ENCODE assay signal across 8 mouse cellular contexts in genomic region chr5:21139505-21139904, GRCm38 (mm10). TPM values are rescaled to one million over a fixed set of nuclear protein-coding genes. Genes with fewer than 3 reads are reported as not detected.
DNase-seq lines count a peak whose midpoint lies in the region; ATAC-seq lines count a peak whose summit lies in the region.

No protein-coding gene starts in this region.

- no peaks in the 10 kb centered on the region for H3K9me3 ChIP-seq in kidney, embryonic 14.5 days (ENCODE audit: control insufficient read depth, low read length)
- H3K9me3 ChIP-seq in lung, embryonic 15.5 days = no peaks in the 10 kb centered on the region

- no peaks in the 10 kb centered on the region for H3K36me3 ChIP-seq in kidney, embryonic 14.5 days (ENCODE audit: control insufficient read depth, insufficient read depth, low read length)
- no peaks in the 10 kb centered on the region for H3K36me3 ChIP-seq in lung, embryonic 15.5 days

- H3K27me3 ChIP-seq in kidney, embryonic 14.5 days (ENCODE audit: control insufficient read depth, insufficient read depth, low read length) = no peaks in the 10 kb centered on the region
- no peaks in the 10 kb centered on the region for H3K27me3 ChIP-seq in lung, embryonic 15.5 days

- no peak for ATAC-seq in kidney, embryonic 14.5 days (ENCODE audit: low FRiP score, low TSS enrichment)
- ATAC-seq in lung, embryonic 15.5 days (ENCODE audit: borderline replicate concordance, extremely low read depth, low FRiP score, low TSS enrichment) = peak; percentile 31; the same call in 1 of the 2 replicates
- no peak for ATAC-seq in granulocyte monocyte progenitor cell, adult 5-6 weeks (replicated peaks; ENCODE audit: poor library complexity, severe bottlenecking)

- DNase-seq in kidney, adult 11 months = peak; percentile 18
- peak; percentile 10 for DNase-seq in cerebellum, adult 8-10 months
- peak; percentile 59 for DNase-seq in gastrocnemius, postnatal 25 days
- peak; percentile 47 to 56 for DNase-seq in kidney, postnatal 25 days
- peak; percentile 56 for DNase-seq in skeletal muscle tissue, adult 2 months (ENCODE audit: low read depth, low spot score)

- no peak overlapping the region for H3K4me2 ChIP-seq in kidney, embryonic 14.5 days (replicated peaks; ENCODE audit: low read depth, low read length)
- no peak overlapping the region for H3K4me2 ChIP-seq in lung, embryonic 15.5 days

- H3K4me1 ChIP-seq in kidney, embryonic 14.5 days (ENCODE audit: control insufficient read depth, insufficient read depth, low read length) = peaks cover 8% of the 10 kb centered on the region; the same call in 1 of the 2 replicates
- peaks cover 17% of the 10 kb centered on the region for H3K4me1 ChIP-seq in lung, embryonic 15.5 days

- WGBS in kidney, embryonic 14.5 days = 75% methylated on average over 9 of the region's 9 CpGs
- 54% methylated on average over 9 of the region's 9 CpGs for WGBS in lung, embryonic 15.5 days

- no peak overlapping the region for H3K4me3 ChIP-seq in kidney, embryonic 14.5 days (ENCODE audit: low read length)
- no peak overlapping the region for H3K4me3 ChIP-seq in lung, embryonic 15.5 days

- H3K27ac ChIP-seq in kidney, embryonic 14.5 days (ENCODE audit: low read depth, low read length) = no peak overlapping the region
- H3K27ac ChIP-seq in lung, embryonic 15.5 days = no peak overlapping the region

- H3K9ac ChIP-seq in kidney, embryonic 14.5 days (ENCODE audit: low read depth, low read length) = no peak overlapping the region
- H3K9ac ChIP-seq in lung, embryonic 15.5 days = no peak overlapping the region

RNA-seq across cellular contexts. Expression of gene Gsap, which starts 46.5 kb away (rescaled TPM):
- 1.2 and 1.5 TPM in 2 replicates for polyA plus RNA-seq in kidney, embryonic 14.5 days (2014; fragmentation: Nextera tagmentation; extraction: Ambion mirVana)
- total RNA-seq in gastrocnemius, postnatal 25 days (2021) = 1 to 10 TPM; 1.4 to 1.6 TPM
- 2.8 and 3.2 TPM in 2 replicates for polyA plus RNA-seq in lung, embryonic 15.5 days (2015; fragmentation: Nextera tagmentation; extraction: Ambion mirVana)
- 2.4 and 4.2 TPM in 2 replicates for total RNA-seq in granulocyte monocyte progenitor cell, adult 5-6 weeks (2014; fragmentation: Nextera tagmentation)
- total RNA-seq in granulocyte monocyte progenitor cell, adult 5-6 weeks (2017) = 4.6 and 6.6 TPM in 2 replicates
